Mouse (Mus musculus) embryo, embryonic 9.5 days (tissue): ENCODE measurements around the gene Nans.

Source experiments
- DNase-seq: peaks from one replicate; pipeline ENCODE4 v3.0.0-alpha.2; 2017; ENCODE audit errors: extremely low spot score

Gene Nans

DNA sequence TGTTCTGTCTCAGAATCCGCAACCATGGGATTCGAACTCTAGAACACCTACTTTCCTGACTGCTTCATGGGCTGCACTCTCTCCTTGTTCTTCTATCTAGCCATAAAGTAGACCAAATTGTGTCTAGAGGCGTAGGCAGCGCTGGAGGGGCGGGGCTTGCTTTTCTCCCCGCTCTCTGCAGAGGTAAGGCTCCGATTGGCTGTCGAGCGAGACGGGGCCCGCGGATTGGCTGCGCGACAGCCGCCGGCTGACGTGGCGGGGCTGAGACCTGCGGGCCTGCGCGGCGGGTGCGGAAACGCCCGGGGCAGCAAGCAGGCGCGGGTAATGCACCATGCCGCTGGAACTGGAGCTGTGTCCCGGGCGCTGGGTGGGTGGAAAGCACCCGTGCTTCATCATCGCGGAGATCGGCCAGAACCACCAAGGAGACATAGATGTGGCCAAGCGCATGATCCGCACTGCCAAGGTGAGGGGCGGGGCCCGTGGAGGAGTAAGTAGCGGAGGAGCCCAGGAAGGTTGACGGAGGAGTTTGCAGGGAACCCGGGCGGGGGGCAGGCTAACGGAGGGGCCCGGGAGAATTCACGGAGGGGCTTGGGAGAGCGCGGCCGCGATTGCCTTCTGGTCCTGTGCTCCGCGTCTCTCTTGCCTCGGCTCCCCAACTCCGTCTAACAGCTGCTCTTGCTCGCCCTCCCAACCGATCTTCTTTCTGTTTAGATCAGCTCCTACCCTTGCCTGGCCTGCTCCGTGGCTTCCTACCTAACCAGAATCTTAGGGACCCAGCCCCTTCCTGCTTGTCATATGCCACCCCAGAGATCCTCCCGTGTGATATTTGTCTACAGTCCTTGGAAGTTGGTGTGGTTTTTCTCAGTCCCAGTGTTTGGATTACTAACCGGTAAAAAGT, at the start of gene Nans:
Gene Nans, plus strand, starts transcription at position 221 of the 898 bp plus-strand sequence.
- DNase-seq = peak; percentile 91

DNA sequence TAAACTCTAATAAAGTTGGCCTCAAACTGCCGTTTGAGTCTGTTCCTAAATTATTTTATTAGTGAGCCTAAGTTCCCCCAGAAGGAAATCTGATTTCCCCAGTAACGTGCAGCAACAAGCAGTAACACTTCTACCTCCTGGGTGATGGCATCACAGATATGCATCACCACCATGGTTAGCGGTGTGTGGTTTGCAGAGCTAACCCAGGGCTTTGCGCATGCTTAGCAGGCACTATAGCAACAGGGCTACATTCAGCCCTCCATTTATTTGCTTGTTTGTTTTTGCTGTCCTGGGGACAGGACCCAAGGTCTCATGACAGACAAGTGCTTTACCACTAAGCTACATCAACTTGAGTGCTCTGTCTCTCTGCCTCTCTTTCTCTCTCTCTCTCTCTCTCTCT, 46.5 kb upstream of the Nans start:
- no peak for DNase-seq

DNA sequence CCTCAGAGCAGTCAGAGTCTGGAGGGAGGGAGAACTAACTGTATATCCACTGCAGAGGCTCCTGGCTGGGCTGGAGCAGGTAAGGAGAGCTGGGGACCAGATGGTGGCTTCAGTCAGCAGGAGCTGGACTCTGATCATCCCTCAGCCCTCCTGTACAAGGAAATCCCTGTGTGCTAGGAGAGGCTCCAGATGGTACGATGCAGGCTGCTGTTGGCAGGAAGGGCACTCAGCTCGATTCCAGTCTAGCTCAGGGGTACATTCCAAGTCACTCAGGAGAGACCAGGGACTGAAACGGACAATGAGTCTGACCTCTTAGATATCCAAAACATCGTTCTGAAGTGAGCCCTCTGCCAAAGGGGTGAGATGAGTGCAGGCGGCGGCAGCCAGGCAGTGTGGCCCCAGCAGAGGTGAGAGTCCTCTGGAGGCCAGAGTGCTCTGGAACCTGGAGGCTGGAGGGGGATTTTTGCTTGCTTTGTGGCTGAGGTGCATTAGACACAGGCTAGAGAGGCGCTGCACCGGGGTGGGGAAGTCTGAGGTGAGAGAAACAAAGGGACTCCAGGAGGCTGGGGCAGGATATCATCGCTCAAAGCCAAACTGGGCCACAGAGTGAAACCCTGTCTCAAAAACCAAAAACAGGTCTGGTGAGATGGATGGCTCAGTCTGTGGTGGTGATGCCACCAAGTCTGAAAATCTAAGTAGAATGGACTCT, 43.7 kb upstream of the Nans start:
- no peak for DNase-seq

- no peak for DNase-seq
These were observed 41.6 kb upstream of the Nans start for GRCm38 (mm10) chr4:46447461-46447860.

GRCm38 (mm10) chr4:46448886-46449285, 40.2 kb upstream of the Nans start:
- no peak for DNase-seq

DNA sequence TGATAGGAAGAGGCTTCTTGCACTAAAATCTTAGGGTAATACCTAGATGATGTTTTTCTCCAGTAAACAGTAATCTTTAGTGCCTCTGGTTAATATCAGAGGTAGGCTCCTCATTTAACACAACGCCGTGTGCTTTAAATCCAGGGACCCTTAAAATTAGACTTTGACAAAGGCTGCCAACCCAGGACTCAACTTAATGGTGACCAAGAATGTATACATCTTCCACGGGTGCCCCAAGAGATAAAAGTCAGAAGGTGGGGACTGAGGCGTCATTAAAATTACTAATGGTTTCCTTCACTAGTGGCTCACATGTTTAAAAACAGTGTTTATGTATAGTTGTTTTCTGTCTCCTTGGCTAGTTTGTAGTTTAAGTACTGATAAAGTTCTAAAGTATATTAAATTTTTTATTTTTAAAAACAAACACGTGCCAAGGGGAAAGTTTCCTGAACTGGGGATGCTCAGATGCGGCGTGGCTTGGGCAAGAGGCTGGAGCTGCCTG, 39.0 kb upstream of the Nans start:
- no peak for DNase-seq

DNA sequence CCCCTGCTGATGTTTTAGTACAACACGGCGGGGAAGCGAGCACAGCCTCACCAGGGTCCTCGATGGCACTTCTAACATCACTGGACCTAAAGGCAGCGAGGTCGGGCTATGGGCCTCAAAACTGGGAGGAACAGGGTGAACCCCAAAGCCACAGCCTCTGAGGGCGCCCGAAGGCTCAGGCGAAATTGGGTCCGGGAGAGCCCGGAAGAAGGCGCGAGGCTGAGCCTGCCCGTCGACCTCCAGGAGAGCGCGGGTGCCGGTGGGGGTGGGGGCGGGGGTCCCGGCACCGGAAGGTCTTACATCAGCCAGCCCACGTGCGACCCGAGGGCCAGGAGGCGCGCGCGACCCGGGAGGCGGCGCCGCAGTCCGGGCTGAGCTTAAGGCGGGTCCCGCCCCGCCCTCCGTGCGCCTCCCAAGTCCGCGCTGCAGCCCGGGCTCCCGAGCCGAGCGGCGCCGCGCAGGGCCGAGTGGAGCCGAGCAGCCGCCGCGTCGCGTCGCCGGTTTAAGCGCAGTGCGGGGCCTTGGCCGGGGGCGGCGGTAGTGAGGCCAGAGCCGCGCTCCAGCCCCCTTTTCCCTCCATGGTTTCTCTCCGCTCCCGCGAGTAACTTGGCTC, 38.4 kb upstream of the Nans start, which contains the start of gene Anp32b:
Gene Anp32b, plus strand, starts transcription at position 384 of the 613 bp plus-strand sequence.
- peak; percentile 94 for DNase-seq

DNA sequence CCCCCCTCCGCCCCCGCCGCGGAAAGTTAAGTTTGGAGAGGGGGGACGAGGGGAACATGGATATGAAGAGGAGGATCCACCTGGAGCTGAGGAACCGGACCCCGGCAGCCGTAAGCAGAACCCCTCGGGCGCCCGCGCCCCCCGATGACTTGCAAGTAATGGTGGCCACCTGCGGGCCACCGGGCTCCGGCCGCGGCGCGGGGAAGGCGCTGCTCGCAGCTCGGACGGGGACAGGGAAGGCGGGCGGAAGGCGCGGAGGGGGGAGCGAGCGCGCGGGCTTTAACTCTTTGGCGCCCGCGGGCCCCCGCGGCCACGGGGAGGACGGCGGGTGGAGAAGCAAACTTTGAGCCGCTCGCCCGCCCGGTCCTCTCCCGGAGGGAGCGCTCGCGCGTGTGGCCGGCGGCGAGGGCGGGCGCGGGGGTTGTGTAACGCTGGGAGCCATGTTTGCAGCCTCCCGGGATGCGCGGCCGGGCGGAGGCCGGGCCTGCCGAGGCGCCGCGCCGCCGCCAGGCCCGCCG, 37.7 kb upstream of the Nans start:
- DNase-seq = no peak

- DNase-seq = peak; percentile 77
These were observed 37.1 kb upstream of the Nans start for GRCm38 (mm10) chr4:46451758-46452480.

DNA sequence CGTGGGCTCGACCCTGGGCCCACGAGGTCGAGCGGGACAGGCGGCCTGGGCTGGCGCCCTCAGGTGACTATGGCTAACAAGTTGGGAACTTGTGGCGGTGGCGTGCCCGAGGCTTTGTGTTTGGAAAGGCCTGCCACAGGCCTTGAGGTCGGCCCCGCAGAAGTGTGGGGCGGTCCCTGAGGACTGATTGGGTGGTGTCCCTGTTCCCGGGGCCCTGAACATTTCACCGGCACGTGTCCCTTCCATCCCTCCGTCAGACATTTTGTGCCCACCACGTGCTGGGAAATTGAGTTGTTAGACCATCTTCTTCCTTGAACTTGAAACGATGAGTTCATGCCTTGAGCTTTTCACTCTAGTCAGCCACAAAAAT, 36.6 kb upstream of the Nans start:
- DNase-seq = peak; percentile 78

- no peak for DNase-seq
These were observed 36.0 kb upstream of the Nans start for GRCm38 (mm10) chr4:46452855-46453719.

DNA sequence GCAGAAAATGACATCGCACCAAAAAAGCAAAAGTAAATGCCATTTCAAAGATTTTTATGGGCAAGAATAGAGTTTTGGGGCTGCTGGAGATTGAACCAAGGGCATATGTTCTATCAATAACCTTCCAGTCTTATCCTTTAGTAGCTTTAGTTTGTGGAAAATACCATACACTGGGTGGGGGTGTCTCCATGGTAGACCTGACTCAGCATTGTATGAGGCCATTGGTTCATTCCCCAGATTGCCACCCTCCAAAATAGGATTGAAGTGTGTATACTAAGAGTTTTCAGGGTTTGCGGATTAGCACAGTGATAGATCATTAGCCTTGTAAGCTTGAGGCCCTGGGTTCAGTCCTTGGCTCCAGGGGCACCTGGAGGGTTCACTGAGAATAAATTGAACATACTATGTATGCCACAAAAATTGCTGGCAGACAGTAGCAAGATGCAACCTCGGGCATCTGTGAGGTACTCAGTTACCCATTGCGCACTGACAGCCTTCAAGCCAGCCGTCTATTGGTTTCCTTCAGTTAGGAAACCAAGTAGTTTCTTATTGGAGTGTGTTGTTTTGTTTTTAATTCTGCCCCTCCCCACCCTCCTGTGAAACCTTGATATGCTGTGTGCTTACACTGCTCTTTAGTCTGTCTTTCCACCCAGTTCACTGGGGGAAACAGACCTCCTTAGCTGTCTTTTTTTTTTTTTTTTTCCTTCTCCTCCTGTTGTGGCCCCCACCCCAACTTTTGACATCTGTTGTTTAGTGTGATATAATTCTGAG, 34.8 kb upstream of the Nans start:
- DNase-seq = no peak

GRCm38 (mm10) chr4:46456762-46457161, 32.3 kb upstream of the Nans start:
- no peak for DNase-seq

DNA sequence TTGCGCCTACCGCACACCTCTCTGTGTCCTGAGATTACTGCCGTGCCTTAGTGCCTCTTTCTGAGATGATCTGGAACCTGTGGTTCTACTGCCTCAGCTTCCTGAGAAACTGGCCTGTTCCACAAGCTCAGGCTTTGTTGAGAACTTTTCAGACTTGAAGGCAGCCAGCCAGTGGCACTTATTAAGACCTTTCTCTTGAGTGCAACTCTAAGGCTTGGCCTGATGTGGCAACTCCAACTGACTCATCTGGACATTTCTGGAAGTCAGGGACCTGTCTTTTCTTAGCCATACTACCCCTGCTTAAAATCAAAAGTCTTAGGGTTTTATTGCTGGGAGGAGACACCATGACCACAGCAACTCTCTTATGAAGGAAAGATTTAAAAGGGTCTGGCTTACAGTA, 31.9 kb upstream of the Nans start:
- no peak for DNase-seq

DNA sequence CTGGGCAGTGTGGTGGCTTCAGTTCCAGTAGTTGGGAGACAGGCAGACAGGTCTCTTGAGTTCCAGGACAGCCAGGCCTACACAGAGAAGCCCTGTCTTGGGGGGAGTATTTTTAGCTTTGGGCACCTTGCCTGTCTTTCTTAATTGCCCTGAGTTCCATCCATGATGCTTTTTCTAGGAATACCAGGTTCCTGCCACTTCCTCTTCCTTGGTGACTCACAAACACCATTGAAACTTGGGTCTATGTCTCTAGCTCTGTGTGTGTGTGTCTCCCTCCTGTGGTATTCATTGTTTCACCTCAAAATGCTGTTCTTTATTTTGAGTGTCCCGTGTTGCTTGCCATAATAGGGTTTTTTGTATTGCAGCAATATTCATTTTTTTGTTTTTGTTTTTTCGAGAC, 30.6 kb upstream of the Nans start:
- DNase-seq = no peak

GRCm38 (mm10) chr4:46463130-46463830, 25.8 kb upstream of the Nans start:
- DNase-seq = peak; percentile 34

- no peak for DNase-seq
These were observed 23.3 kb upstream of the Nans start for GRCm38 (mm10) chr4:46465740-46466139.

GRCm38 (mm10) chr4:46475101-46475500, 13.9 kb upstream of the Nans start:
- no peak for DNase-seq

DNA sequence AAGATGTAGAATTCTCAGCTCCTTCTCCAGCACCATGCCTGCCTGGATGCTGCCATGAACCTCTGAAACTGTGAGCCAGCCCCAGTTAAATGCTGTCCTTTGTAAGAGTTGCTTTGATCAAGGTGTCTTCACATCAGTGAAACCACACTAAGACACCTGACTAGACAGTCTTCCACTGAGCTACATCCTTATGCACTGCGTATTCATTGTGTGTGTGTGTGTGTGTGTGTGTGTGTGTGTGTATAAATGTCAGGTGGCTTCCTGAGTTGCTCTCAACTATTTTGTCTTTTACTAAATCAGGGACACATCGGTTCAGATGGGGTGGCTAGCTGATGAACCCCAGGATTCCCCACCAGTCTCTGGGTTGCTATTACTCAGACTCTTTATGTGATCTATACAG, 10.0 kb upstream of the Nans start:
- DNase-seq = no peak
